Mouse (Mus musculus) MEL (cell line): ENCODE measurements around the gene 9930111J21Rik2.

ENCODE experiments used
- CTCF ChIP-seq, 3 experiments: IDR thresholded peaks in 2 of 3; conservative IDR thresholded peaks in 1 of 3; 2 replicates each; pipeline ENCODE4 v1.5.1; 2011 to 2012; ENCODE audit warnings: low read length in 3 of 3, low read depth in 2 of 3, mild to moderate bottlenecking in 2 of 3, improper control_type of control experiment in 1 of 3, inconsistent platforms in 1 of 3, mixed read lengths in 1 of 3, moderate library complexity in 1 of 3; ENCODE audit not compliant: control insufficient read depth in 1 of 3, insufficient read depth in 1 of 3, poor library complexity in 1 of 3, severe bottlenecking in 1 of 3
- GATA1 ChIP-seq: IDR thresholded peaks from 2 replicates; pipeline ENCODE4 v1.6.1; 2011; ENCODE audit warnings: low read depth, low read length, improper control_type of control experiment
- MAZ ChIP-seq: IDR thresholded peaks from 2 replicates; pipeline ENCODE4 v1.6.1; 2012; ENCODE audit warnings: low read depth, mild to moderate bottlenecking, inconsistent platforms, low read length, improper control_type of control experiment
- POLR2A ChIP-seq, 2 experiments: IDR thresholded peaks; 2 replicates each; pipeline ENCODE4 v1.6.1; 2011 to 2012; ENCODE audit warnings: low read length in 2 of 2, mild to moderate bottlenecking in 2 of 2, control low read depth in 1 of 2, improper control_type of control experiment in 1 of 2, low read depth in 1 of 2, moderate library complexity in 1 of 2; ENCODE audit not compliant: control insufficient read depth in 1 of 2, insufficient read depth in 1 of 2, poor library complexity in 1 of 2
- SMC3 ChIP-seq: IDR thresholded peaks from 2 replicates; pipeline ENCODE4 v1.6.1; 2011; ENCODE audit warnings: low read depth, low read length, improper control_type of control experiment
- TAL1 ChIP-seq: IDR thresholded peaks from 2 replicates; pipeline ENCODE4 v1.6.1; 2012; ENCODE audit warnings: mild to moderate bottlenecking, inconsistent platforms, low read length, moderate library complexity, mixed read lengths
- ZC3H11A ChIP-seq: IDR thresholded peaks from 2 replicates; pipeline ENCODE4 v1.6.1; 2012; ENCODE audit warnings: low read depth, mild to moderate bottlenecking, inconsistent platforms, low read length, improper control_type of control experiment

- TF ChIP-seq POLR2A (IDR thresholded peaks at IDR 0.05; ENCODE audit: control insufficient read depth in 1 of 2, insufficient read depth in 1 of 2, low read depth in 1 of 2, low read length in 2 of 2, poor library complexity in 1 of 2) (no peak), ZC3H11A (no peak), SMC3 (no peak), CTCF (IDR thresholded peaks at IDR 0.05 in 2 of 3, conservative IDR thresholded peaks at IDR 0.05 in 1 of 3; ENCODE audit: control insufficient read depth in 1 of 3, insufficient read depth in 1 of 3, low read depth in 2 of 3, low read length in 3 of 3, poor library complexity in 1 of 3, severe bottlenecking in 1 of 3) (no peak), MAZ (no peak), GATA1 (no peak), TAL1 (no peak)
These were observed 38.1 kb upstream of the 9930111J21Rik2 start for GRCm38 (mm10) chr11:49088990-49089652.
